Mouse (Mus musculus) bone marrow macrophage, adult 2 months (primary cell): Measurements from ENCODE around the gene Sgpl1.

Experiments
- CTCF ChIP-seq: IDR thresholded peaks from 2 replicates; pipeline ENCODE4 v1.5.1; 2012; ENCODE audit warnings: low read depth, mild to moderate bottlenecking, low read length, moderate library complexity
- POLR2A ChIP-seq: IDR thresholded peaks from 2 replicates; pipeline ENCODE4 v1.6.1; 2012; ENCODE audit warnings: mild to moderate bottlenecking, low read depth, low read length, borderline replicate concordance

- no peak for TF ChIP-seq POLR2A
- TF ChIP-seq CTCF, result no peak
Observed at GRCm38 (mm10) chr10:61194611-61195010, 47.1 kb upstream of the Sgpl1 start.
